Mouse (Mus musculus): ENCODE measurements around the gene Trim7. TPM values are rescaled to one million over a fixed set of nuclear protein-coding genes. Genes with fewer than 3 reads are reported as not detected.

Trim7 gene
- polyA plus RNA-seq, 1 experiment from 2014 or later, result 3.0 TPM

DNA sequence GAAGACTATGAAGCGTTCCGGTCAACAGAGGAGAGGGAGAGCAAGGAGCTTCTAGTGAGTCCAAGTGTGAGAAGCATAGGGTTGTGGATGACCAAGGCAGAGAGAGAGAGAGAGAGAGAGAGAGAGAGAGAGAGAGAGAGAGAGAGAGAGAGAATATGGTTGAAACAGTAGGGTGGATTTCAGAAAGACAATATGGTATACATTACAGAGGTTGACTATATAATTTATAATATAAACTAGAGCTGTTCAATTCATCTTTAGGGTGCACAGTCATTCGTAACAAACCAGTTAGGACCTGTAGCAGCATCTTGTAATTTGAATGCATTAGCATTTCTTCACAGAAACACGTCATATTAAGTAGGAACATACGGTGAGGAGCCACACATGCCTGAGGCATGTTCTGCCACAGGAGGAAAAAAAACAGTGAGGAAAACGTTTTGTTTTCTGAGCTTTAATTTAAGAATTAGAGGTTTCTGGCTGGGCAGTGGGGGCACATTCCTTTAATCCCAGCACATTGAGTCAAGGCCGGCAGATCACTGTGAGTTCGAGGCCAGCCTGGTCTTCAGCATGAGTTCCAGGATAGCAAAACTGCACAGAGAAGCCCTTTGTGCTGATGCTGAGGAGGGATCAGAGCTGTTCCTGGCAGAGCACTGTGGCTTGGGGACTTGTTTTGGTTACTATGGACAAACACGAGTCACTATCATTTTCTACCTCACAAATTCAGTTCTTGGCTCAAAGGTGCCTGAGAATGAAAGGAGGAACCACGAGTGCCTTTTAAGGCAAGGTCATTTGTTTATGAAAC is 13.1 kb downstream of the Trim7 start:
- Histone ChIP-seq H3K4me3 (ENCODE audit: low read depth, low read length) (no peak overlapping the region), H3K9ac (ENCODE audit: low read length) (no peak overlapping the region), H3K27ac (replicated peaks) (no peak overlapping the region), H3K9me3 (ENCODE audit: control insufficient read depth, low read length) (no peaks in the 10 kb centered on the region), H3K36me3 (ENCODE audit: control insufficient read depth, insufficient read depth, low read length) (no peaks in the 10 kb centered on the region), H3K4me1 (replicated peaks; ENCODE audit: control insufficient read depth, insufficient read depth) (0 out of 2 replicates have a peak, but pooled peaks cover 6% of the 10 kb centered on the region), H3K27me3 (ENCODE audit: control insufficient read depth, insufficient read depth, low read length) (no peaks in the 10 kb centered on the region), H3K4me2 (replicated peaks; ENCODE audit: low read depth) (no peak overlapping the region)
- TF ChIP-seq CTCF (IDR thresholded peaks at IDR 0.05; ENCODE audit: low read depth) (no peak), EP300 (optimal IDR thresholded peaks at IDR 0.05) (no peak)
- WGBS, result 77% methylated on average over 10 of the region's 10 CpGs
- no peak for ATAC-seq (ENCODE audit: low FRiP score, low TSS enrichment)
- DNase-seq (ENCODE audit: low spot score), result no peak

DNA sequence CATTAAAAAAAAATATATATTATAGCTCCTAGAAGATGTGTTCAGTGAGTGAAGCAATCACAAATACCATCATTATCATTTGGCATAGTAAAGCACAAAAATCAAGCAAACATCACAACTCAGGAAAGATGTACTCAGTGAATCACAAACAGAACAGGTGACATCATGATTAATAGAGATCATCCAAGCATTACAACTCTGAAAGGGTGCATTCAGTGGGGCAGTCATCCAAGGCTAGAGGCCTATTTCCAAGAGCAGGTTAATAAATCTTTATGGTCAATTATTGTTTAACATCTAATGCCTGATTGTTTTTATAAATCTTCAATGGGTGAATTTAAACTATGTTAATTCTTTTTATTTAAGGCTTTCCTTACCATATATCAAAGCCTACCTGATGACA is 14.9 kb downstream of the Trim7 start:
- no peak for ATAC-seq (ENCODE audit: low FRiP score, low TSS enrichment)

GRCm38 (mm10) chr11:48841213-48841612 is 15.3 kb downstream of the Trim7 start:
- DNase-seq (ENCODE audit: low spot score), result no peak
- no peak for TF ChIP-seq EP300 (optimal IDR thresholded peaks at IDR 0.05)
- TF ChIP-seq CTCF (IDR thresholded peaks at IDR 0.05; ENCODE audit: low read depth), result no peak
- Histone ChIP-seq H3K9ac (ENCODE audit: low read length) (no peak overlapping the region), H3K36me3 (ENCODE audit: control insufficient read depth, insufficient read depth, low read length) (no peaks in the 10 kb centered on the region), H3K4me3 (ENCODE audit: low read depth, low read length) (no peak overlapping the region), H3K27ac (replicated peaks) (no peak overlapping the region), H3K9me3 (ENCODE audit: control insufficient read depth, low read length) (no peaks in the 10 kb centered on the region), H3K4me1 (replicated peaks; ENCODE audit: control insufficient read depth, insufficient read depth) (0 out of 2 replicates have a peak, but pooled peaks cover 6% of the 10 kb centered on the region), H3K4me2 (replicated peaks; ENCODE audit: low read depth) (no peak overlapping the region), H3K27me3 (ENCODE audit: control insufficient read depth, insufficient read depth, low read length) (no peaks in the 10 kb centered on the region)
- WGBS, result 78% methylated on average over 5 of the region's 5 CpGs
- no peak for ATAC-seq (ENCODE audit: low FRiP score, low TSS enrichment)

More for the DNA sequence above, 14.9 kb downstream of the Trim7 start:
- H3K4me3 ChIP-seq (ENCODE audit: low read depth, low read length), result no peak overlapping the region
- TF ChIP-seq EP300 (optimal IDR thresholded peaks at IDR 0.05) (no peak), CTCF (IDR thresholded peaks at IDR 0.05; ENCODE audit: low read depth) (no peak)
- no peaks in the 10 kb centered on the region for H3K27me3 ChIP-seq (ENCODE audit: control insufficient read depth, insufficient read depth, low read length)
- no peak for DNase-seq (ENCODE audit: low spot score)
- no peak overlapping the region for H3K4me2 ChIP-seq (replicated peaks; ENCODE audit: low read depth)
- H3K36me3 ChIP-seq (ENCODE audit: control insufficient read depth, insufficient read depth, low read length), result no peaks in the 10 kb centered on the region
- H3K9ac ChIP-seq (ENCODE audit: low read length), result no peak overlapping the region
- H3K4me1 ChIP-seq (replicated peaks; ENCODE audit: control insufficient read depth, insufficient read depth), result 0 out of 2 replicates have a peak, but pooled peaks cover 6% of the 10 kb centered on the region
- H3K27ac ChIP-seq (replicated peaks), result no peak overlapping the region
- no peaks in the 10 kb centered on the region for H3K9me3 ChIP-seq (ENCODE audit: control insufficient read depth, low read length)

DNA sequence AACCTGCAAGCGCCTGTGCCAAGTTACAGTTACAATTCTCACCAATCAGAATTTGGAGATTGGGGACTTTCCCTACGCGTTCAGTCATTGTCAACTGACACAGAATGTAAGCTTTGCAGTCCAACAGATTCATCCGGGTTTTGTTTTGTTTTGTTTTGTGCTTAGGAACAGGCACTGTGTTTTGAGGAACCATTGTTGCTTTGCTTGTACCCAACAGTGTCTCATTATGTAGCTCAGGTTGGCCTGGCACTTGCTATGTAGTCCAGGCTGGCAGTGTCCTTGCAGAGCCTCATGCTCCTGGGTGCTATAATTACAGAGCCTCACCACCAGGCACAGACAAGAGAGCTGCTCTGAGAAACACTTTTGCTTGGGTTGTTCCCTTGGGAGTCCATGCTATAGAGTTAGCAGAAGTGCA is 16.4 kb downstream of the Trim7 start:
- H3K9me3 ChIP-seq (ENCODE audit: control insufficient read depth, low read length), result no peaks in the 10 kb centered on the region
- DNase-seq (ENCODE audit: low spot score), result no peak
- no peak overlapping the region for H3K4me3 ChIP-seq (ENCODE audit: low read depth, low read length)
- H3K4me1 ChIP-seq (replicated peaks; ENCODE audit: control insufficient read depth, insufficient read depth), result 0 out of 2 replicates have a peak, but pooled peaks cover 3% of the 10 kb centered on the region
- ATAC-seq (ENCODE audit: low FRiP score, low TSS enrichment), result no peak
- H3K27ac ChIP-seq (replicated peaks), result no peak overlapping the region
- WGBS, result 77% methylated on average over 4 of the region's 4 CpGs
- TF ChIP-seq CTCF (IDR thresholded peaks at IDR 0.05; ENCODE audit: low read depth) (no peak), EP300 (optimal IDR thresholded peaks at IDR 0.05) (no peak)
- H3K4me2 ChIP-seq (replicated peaks; ENCODE audit: low read depth), result no peak overlapping the region
- H3K9ac ChIP-seq (ENCODE audit: low read length), result no peak overlapping the region
- H3K27me3 ChIP-seq (ENCODE audit: control insufficient read depth, insufficient read depth, low read length), result no peaks in the 10 kb centered on the region
- H3K36me3 ChIP-seq (ENCODE audit: control insufficient read depth, insufficient read depth, low read length), result no peaks in the 10 kb centered on the region

- Histone ChIP-seq H3K9ac (ENCODE audit: low read length) (no peak overlapping the region), H3K36me3 (ENCODE audit: control insufficient read depth, insufficient read depth, low read length) (no peaks in the 10 kb centered on the region), H3K4me1 (replicated peaks; ENCODE audit: control insufficient read depth, insufficient read depth) (0 out of 2 replicates have a peak, but pooled peaks cover 3% of the 10 kb centered on the region), H3K4me3 (ENCODE audit: low read depth, low read length) (no peak overlapping the region), H3K9me3 (ENCODE audit: control insufficient read depth, low read length) (no peaks in the 10 kb centered on the region), H3K27me3 (ENCODE audit: control insufficient read depth, insufficient read depth, low read length) (no peaks in the 10 kb centered on the region), H3K27ac (replicated peaks) (no peak overlapping the region), H3K4me2 (replicated peaks; ENCODE audit: low read depth) (no peak overlapping the region)
- DNase-seq (ENCODE audit: low spot score) (no peak), ATAC-seq (ENCODE audit: low FRiP score, low TSS enrichment) (no peak)
- TF ChIP-seq EP300 (optimal IDR thresholded peaks at IDR 0.05) (no peak), CTCF (IDR thresholded peaks at IDR 0.05; ENCODE audit: low read depth) (no peak)
- WGBS, result 63% methylated on average over 11 of the region's 11 CpGs
Observed at GRCm38 (mm10) chr11:48843202-48843601, 17.3 kb downstream of the Trim7 start.

GRCm38 (mm10) chr11:48844309-48844708 is 18.4 kb downstream of the Trim7 start:
- TF ChIP-seq CTCF (IDR thresholded peaks at IDR 0.05; ENCODE audit: low read depth), result no peak
- no peak for TF ChIP-seq EP300 (optimal IDR thresholded peaks at IDR 0.05)
- ATAC-seq (ENCODE audit: low FRiP score, low TSS enrichment), result no peak; the same call in 1 of the 2 replicates
- WGBS, result 36% methylated on average over 6 of the region's 6 CpGs

More at GRCm38 (mm10) chr11:48844309-48844708, 18.4 kb downstream of the Trim7 start:
- Histone ChIP-seq H3K4me2 (replicated peaks; ENCODE audit: low read depth) (no peak overlapping the region), H3K27me3 (ENCODE audit: control insufficient read depth, insufficient read depth, low read length) (no peaks in the 10 kb centered on the region), H3K27ac (replicated peaks) (no peak overlapping the region), H3K36me3 (ENCODE audit: control insufficient read depth, insufficient read depth, low read length) (no peaks in the 10 kb centered on the region), H3K4me1 (replicated peaks; ENCODE audit: control insufficient read depth, insufficient read depth) (no peaks in the 10 kb centered on the region), H3K9ac (ENCODE audit: low read length) (no peak overlapping the region), H3K9me3 (ENCODE audit: control insufficient read depth, low read length) (no peaks in the 10 kb centered on the region), H3K4me3 (ENCODE audit: low read depth, low read length) (no peak overlapping the region)
- DNase-seq (ENCODE audit: low spot score), result no peak
